Mouse (Mus musculus) gastrocnemius, postnatal 36 days (tissue): ENCODE data around the gene Chkb. TPM values are rescaled to one million over a fixed set of nuclear protein-coding genes. Genes with fewer than 3 reads are reported as not detected.
A peak's percentile ranks its signal among the peaks of the same experiment; 100 is the strongest.

Source experiments
- DNase-seq, 2 experiments: peaks; one replicate each; pipeline ENCODE4 v3.0.0; 2022
- intact Hi-C: fragments of 180-260 bp; cut with DNase I; formaldehyde crosslinking; loops from one replicate; pipeline ENCODE4 v1.15.1; 2025
- long read RNA-seq, 2 experiments: library from polyadenylated mRNA; stranded (forward); transcript quantifications; one replicate each; pipeline ENCODE4 v2.0.0; 2021
- total RNA-seq, 2 experiments: library from RNA; stranded (reverse); gene quantifications; 2 replicates each; pipeline ENCODE4 v1.2.3; 2021

Gene Chkb
- total RNA-seq, result 10 to 100 TPM; 20.8 to 30.0 TPM
- long read RNA-seq, experiment 1, transcript Chkb-201 (11 exons, 1,707 nt), result major isoform, 15 of 31 reads
- long read RNA-seq, experiment 1, partial matches to known transcripts, result 4 of 31 reads
- long read RNA-seq, experiment 1, other reads (novel, unspliced or antisense), result 9 of 31 reads
- long read RNA-seq, experiment 2, transcript Chkb-201 (11 exons, 1,707 nt), result major isoform, 19 of 42 reads
- long read RNA-seq, experiment 2, partial matches to known transcripts, result 3 of 42 reads
- long read RNA-seq, experiment 2, other reads (novel, unspliced or antisense), result 13 of 42 reads

DNA sequence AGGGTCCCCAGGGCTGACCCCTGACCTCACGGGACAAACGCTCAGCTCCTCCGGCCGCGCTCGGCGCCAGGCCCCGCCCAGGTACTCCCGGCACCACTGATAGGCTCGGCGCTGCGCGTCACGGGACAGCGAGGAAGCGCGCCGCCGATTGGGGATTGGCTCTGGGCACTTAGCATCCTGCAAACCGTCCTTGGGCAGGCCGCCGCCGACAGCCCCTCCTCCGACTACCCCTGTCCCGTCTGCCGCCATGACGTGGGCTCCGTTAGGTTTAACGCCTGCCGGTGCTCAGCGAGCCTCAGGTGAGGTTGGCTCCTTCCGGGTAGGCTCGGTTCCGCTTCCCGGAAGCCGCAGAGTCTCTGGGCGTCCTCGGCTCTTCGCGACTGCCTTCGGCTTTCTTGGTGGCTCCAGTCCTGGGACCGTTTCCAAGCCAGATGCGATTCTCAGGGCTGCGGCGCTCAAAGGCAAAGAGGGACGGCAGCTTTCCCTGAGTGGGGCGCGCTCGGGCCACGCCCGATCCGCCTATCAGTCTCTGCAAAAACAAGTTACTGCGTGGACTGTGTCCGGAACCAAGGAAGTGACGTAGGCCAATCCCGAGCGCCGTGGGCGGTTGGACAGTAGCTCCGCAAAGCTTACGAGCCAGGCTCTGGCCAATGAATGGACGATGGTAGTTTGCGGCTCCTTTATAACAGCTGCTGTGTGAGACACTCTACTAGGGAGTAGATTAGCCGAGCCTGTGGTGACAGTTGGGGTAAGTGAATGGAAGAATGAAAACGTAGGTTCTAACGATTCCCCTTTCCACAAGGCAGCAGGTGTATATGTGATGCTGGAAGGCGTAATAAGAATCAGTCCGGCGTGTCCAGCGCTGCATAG is at the start of gene Chkb, which contains the start of the genes C730034F03Rik and Gm44502:
Gene Chkb, minus strand, starts transcription at position 557 of the 870 bp plus-strand sequence.
Gene C730034F03Rik, plus strand, starts transcription at position 238 of the 870 bp plus-strand sequence.
Gene Gm44502, minus strand, starts transcription at position 345 of the 870 bp plus-strand sequence.
- intact Hi-C loops, result loop anchor here (5.0 kb wide), 1 partner anchor 57 kb away; the partner anchor contains the start of gene Sco2
- peak; percentile 86 to 87 for DNase-seq

DNA sequence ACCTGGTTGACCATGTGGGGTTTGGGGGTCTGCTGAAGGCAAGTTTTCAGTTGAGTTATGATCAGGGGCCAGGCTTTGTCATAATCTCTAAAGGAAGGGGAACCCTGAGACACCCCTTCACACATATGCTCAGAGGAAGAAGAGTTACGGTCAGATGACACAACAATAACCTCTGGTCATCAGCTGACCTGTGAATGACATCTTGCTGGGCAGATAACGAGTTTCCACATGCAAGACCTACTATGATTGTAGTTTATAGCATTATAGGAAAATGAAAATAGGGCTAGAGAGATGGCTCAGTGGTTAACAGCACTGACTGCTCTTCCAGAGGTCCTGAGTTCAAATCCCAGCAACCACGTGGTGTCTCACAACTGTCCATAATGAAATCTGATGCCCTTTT is 48.9 kb upstream of the Chkb start:
- intact Hi-C loops, result no loop called here

DNA sequence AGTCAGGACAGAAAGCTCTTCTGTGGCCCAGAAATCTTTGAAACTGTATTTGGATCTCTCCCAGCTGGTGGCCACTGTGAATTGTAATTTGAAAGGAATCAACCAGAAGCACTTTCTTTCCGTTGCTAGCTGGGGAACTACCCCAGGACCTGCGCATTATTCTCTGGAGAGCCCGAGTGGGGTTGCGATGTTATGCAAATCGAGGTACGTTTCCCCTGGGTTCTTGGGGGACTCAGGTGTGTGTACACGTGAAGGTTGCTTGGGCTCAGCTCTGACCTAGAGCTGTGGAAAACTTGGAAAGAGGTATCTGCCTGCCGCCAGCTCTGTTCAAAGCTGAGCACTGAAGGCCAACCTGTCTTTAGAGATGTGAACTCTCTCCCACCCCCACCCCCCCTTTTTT is 48.1 kb upstream of the Chkb start:
- intact Hi-C loops, result no loop called here
- DNase-seq, result no peak

More for the DNA sequence above, 48.9 kb upstream of the Chkb start:
- no peak for DNase-seq

DNA sequence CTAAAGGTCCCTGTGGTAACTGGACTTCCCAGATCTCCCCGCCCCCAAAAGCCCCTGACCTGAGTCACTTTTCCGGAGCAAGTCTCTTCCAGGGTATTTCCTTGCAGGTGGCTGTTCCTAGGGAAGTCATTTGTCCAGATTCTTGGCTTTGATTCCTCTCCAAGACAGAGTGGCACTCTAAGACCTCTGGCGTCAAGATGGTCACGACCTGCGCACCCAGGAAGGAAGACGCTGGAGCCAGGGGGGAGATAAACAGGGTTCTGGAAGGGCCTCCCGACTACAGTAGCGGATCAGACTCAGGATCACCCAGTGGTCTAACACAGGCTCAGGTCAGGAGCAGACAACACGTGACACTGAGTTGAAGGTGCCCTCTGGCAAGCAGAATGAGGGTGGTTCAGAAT is 47.4 kb upstream of the Chkb start, which contains the start of gene Arsa:
Gene Arsa, minus strand, starts transcription at position 335 of the 401 bp plus-strand sequence.
- DNase-seq, result no peak
- intact Hi-C loops, result no loop called here

DNA sequence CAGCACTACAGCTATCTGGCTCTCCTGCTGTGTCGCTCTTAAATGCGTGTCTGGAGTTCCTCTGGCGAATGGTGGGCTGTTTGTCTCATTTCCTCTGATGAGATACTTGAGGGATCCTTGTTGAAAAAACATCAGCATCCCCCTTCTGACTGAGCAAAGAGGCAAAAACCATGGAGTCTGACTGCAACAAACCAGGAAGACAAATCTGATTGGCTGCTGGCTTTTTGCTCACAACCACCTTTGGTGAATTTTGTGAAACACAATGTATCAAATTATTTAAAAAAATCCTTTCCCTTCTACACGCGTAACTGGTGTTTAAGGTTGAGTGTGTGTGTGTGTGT is 46.7 kb upstream of the Chkb start:
- intact Hi-C loops, result no loop called here
- DNase-seq, result no peak

DNA sequence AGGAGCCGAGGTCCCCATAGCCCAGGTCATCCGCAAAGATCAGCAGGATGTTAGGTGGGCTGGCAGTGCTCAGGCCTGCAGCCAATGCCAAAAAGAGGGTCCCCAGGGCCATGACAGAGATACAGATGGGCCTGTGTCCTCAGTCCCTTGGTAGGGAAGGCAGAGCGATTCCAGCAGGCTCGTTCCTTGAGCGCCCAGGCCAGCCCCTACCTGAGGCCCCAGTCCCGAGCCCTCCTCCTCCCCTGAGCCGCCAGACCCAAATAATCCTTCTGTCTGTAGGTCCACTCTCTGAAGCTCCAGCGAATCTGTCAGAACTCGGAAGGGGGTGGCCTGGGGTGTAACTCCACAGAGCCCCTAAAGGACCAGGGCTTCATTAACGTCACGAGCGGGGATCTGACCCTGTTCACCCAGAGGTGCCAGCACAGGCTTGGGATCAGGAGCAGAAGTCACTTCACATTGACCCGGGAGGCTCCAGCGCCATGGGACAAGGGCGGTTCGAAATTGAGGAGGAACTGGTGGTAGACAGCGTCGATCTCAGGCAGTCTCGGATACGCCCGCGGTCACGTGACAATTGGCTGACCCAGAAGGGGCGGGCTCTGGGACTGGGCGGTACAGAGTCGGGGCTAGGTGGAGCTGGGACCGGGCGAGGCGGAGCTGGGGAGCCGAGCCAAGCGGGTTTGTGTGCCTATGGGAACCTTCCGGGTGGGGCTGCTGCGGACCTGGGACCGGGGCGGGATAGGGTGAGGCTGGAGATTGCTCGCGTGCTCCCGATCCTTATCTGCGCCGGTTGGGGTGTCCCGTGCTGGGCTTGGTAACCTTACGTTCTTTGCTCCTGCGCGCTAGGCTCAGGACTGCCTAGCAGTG is 46.1 kb upstream of the Chkb start:
- intact Hi-C loops, result no loop called here
- DNase-seq, result peak; percentile 91 to 93

DNA sequence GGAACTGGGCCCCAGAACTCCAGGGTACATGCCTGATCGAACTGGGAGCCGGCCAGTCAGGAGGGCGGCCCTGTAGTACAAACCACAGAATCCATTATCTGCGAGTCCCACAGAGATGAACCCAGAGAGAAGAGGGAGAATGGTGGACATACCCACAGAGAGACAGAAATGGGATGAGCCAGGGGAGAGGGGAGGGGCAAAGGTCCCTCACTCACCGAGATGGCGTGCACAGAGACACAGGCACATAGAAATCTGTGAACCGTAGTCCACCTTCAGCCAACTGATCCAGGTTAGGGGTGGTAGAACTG is 45.5 kb upstream of the Chkb start:
- no peak for DNase-seq
- intact Hi-C loops, result no loop called here

DNA sequence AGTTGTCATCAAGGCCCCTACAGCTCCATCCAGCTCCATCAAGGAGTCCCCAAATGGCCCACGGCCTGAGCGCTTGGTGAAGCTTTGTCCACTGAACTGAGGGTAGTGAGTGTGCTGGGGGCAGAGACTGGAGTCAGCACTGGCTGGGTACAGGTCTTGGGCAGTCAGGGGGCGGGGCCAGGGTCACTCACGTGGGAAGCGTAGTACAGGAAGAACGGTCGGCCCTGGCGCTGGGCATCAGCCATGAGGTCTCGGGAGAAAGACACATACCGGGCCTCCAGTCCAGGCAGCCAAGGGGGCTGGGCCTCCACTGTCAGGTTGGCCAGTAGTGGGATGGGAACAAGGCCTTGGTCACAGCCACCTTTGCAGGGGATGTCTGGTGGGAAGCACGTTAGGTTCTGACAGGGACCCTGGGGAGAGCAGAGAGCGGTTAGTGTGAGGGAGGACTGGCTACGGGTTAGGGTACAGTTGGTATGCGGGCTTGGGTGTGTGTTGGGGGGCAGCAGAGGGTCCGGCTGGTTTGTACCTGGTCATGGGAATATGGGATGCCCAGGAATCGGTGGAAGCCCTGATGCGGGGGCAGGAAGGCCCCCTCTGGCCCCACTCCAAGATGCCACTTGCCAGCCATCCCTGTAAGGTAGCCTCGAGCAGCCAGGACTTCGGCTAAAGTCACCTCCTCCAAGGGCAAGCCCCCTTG is 45.0 kb upstream of the Chkb start:
- intact Hi-C loops, result no loop called here
- DNase-seq, result no peak

DNA sequence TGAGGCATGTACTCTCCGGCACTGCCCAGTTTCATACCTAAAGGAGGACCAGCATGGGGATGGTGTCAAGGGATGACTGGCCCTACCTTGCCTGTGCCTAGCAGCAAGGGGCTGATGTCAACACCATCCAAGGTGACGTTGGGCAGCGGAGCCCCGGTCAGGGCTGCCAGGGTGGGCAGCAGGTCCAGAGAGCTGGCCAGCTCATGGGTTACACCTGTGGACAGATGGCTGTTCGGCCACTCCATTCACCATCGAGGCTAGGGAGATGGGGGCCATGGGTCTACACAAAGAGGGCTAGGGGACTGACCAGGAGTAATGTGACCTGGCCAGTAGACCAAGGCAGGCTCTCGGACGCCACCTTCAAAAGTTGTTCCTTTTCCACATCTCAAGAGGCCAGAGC is 44.2 kb upstream of the Chkb start:
- intact Hi-C loops, result no loop called here

DNA sequence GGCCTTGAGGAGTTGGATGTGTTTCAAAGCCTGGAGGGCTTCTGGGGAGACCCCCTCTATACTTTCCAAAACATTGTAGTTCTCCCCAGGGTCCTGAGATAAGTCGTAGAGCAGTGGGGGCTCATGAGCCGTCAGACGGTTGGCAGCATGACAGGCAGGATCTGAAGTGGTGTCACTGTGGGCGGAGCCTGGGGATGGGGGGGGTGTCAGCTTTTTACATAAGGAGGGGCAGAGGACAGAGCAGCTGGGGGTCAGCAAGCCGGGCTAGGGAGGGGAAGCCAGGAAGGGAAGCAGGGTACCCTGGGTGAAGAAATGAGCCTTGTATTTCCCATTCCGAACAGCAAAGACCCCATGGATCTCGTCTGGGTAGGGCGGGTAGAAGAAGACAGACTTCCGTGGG is 43.7 kb upstream of the Chkb start:
- intact Hi-C loops, result no loop called here
- DNase-seq, result no peak

More for the DNA sequence above, 44.2 kb upstream of the Chkb start:
- no peak for DNase-seq

DNA sequence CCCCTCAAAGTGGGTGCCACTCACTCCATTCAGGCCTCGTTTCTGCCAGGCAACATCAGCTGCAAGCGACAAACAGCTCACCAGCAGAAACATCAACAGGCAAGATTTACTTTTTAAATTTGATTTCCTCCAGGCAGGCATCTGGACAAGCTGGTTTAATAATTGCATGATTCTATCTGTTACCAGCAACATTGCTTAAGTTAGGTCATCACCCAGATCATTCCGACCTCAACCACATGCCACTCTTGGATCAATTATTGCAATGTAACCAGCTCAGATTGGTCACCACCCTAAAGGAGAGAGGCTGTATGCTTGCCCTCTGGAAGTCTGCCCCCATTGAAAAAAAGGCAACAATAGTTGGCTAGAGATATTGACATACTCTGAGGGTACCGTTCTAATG is 41.8 kb upstream of the Chkb start:
- DNase-seq, result no peak
- intact Hi-C loops, result no loop called here

DNA sequence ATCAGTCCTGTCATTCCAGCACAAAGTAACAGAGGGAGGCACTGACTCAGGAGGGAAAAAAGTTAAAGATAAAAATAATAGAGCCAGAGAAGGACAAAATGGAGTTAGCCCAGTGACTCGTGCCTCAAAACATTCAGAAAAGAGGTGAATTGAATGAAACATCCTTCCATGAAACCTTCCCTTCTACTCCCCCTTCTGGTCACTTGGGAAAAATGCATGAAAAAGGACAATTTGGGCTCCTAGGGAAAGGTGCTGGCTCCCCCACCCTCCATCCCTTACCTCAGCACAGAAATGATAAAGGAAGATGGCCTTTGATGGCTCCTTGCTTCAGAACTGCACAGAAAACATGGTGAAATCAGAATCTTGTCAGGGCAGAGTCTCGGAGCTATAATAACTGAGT is 38.9 kb upstream of the Chkb start:
- no peak for DNase-seq
- intact Hi-C loops, result no loop called here

DNA sequence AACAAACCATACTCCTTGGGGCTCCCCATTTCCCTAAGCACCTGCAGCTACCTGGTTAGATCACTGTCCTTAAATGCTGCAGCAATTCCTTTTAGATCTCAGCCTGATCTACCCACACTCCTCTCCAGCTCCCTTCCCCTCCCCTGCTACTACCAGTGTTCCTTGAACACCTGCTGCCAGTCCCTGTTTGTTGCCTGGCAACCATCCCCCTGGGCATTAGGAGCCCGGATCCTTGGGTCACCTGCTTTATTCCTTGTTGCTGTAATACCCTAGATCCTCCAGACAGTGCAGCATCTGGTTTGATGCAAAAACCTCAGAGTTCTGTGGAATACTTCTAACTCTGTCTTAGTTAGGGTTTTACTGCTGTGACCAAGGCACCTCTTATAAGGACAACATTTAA is 35.3 kb upstream of the Chkb start:
- DNase-seq, result no peak
- intact Hi-C loops, result no loop called here

DNA sequence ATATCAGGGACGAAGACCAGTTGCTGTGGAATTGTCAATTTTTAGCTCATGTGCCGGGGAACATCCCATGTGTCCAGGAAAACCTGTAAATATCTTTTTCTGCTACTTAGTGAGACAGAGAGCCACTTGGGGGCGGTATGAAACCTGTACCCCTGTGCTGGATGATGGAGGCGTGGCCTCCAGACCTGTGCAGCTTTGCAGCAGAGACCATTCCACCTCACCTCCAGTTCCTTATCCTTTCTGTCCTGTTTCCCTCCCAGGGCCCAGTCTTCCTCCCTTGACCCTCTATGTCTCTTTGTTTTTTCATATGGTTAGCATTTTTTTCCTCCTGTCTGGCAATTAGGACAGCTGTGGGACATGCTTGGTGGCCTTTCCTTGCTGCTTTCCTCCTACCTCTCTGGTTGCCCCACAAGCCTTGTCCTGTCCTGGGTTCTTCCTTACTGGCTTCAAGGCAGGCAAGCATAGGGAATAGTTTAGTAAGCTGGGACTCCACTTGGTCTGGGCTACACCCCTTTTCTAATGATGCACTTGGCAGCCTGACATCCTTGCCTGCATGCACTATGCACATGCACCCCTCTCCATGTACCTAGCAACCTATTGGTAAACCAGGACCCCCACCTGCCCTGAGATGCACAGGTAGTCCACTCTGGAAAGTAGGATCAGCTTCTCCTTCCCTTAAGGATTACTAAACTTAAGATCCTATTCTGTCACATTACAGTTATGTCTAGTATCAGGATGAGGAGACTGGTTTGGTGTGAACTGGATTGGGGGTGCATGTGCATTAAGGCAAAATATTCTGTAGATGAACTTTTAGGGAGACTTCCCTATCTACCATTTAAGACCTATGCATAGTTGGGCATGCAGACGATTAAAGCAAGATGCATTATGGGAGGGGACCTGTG is 33.9 kb upstream of the Chkb start:
- intact Hi-C loops, result no loop called here
- no peak for DNase-seq

DNA sequence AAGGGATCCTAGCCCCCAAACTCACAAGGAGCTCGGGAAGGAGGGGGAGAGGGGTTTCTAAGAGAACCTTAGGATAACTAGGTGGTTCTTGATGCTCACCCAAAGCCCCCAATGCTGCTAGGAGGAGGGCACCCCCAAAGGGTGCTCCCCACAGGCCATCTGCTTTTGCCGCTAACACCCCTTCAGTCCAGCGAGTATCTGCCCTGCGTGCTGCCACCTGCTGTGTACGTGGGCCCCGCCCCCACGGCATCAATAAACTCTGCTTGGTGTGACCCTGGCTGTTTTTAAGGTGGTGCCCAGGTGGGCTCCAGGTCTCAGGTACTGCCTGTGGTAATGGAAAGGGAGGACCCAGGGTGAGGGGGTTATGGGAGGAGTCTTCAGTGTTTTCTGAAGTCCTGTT is 32.5 kb upstream of the Chkb start:
- intact Hi-C loops, result no loop called here
- DNase-seq, result no peak

DNA sequence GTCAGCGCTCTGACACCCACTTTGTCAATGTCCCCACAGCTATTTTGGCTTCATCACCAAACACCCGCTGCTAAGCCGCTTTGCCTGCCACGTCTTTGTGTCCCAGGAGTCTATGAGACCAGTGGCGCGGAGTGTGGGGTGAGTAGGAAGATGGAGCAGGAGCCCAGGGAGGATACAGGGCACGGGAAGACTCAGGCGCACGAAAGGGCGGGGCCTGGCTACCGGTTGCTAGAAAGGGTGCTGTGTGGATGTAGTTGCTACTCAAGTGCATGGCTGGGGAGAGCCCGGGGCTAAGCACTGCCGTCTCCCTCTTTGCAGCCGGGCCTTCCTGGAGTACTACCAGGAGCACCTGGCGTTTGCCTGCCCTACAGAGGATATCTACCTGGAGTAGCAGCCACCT is 31.6 kb upstream of the Chkb start:
- intact Hi-C loops, result no loop called here

DNA sequence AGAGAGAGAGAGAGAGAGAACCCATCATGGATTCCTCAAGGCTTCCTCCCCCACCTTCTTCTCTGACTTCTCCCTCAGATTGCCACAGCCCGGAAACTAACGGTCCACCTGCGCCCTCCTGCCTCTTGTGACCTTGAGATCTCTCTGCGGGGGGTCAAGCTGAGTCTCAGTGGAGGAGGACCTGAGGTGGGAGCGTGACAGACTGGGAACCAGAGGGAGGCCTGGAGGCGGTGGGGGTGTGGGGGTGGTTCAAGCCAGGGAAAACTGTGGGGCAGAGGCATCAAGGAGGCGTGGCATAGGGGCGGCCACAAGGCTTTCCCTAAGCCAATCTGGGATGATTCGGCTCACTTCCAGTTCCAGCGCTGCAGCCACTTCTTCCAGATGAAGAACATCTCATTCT is 30.6 kb upstream of the Chkb start:
- intact Hi-C loops, result no loop called here
- no peak for DNase-seq

More for the DNA sequence above, 31.6 kb upstream of the Chkb start:
- DNase-seq, result no peak

DNA sequence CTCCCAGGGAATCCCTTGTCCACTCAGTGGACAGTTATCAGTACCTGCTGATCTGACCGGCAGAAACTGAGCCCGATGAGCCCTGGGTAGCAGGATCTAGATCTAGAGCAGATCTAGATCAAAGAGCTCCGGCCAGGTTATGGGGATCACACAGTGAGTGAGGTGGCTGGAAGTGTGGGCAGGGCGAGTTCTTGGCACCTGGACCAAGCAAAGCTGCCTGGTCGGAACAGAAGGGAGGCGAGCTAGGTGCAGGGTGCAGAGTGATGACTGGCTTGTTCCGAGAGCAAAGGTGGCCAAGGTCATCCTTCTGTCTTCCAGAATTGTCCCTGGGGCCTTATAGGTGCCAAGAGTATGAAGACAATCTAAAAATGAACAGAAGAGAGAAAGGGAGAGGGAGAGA is 30.1 kb upstream of the Chkb start:
- intact Hi-C loops, result no loop called here
- no peak for DNase-seq

DNA sequence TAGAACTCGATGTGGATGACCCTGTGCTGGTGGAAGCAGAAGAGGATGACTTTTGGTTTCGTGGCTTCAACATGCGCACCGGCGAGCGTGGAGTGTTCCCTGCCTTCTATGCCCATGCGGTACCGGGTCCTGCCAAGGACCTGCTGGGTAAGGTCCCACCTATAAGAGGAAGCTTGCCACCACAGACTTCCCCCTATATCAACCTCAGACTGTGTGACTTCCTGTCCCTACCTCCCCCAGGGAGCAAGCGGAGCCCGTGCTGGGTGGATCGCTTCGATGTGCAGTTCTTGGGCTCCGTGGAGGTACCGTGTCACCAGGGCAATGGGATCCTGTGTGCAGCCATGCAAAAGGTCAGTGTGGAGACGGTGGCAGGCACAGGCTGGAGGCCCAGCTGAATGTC is 29.2 kb upstream of the Chkb start:
- intact Hi-C loops, result no loop called here

More for the DNA sequence above, 29.2 kb upstream of the Chkb start:
- no peak for DNase-seq
